Mouse (Mus musculus): ENCODE results near the gene Camkk2. TPM values are rescaled to one million over a fixed set of nuclear protein-coding genes. Genes with fewer than 3 reads are reported as not detected.

The Camkk2 gene
- polyA plus RNA-seq, 2 experiments, result 35.0 to 39.3 TPM

DNA sequence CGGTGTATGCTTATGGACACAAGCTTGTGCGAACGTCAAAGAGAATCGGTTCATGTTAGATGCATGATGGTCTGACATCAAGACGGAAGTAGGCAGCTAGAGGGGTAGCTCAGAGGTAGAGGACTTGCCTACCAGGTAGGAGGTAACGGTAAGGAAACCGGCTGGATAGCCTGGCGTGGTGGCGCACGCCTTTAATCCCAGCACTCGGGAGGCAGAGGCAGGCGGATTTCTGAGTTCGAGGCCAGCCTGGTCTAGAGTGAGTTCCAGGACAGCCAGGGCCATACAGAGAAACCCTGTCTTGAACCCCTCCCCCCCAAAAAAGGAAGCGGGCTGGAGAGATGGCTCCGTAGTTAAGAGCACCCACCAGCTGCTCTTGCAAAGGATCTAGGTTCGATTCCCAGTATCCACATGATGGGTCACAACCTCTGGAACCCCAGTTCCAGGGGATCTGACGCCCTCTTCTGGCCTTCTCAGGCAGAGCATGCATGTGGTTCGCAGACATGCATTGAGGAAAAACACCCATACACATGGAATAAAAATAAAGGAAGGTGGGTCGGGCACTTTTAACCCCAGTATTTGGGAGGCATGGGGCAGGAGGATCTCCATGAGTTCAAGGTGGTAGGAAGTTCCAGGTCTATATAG is 1.7 kb upstream of the Camkk2 start:
- Histone ChIP-seq H3K4me1 (ENCODE audit: control insufficient read depth, insufficient read depth, low read length) (peaks cover 2% of the 10 kb centered on the region; the same call in 1 of the 2 replicates), H3K4me3 (replicated peaks; ENCODE audit: low read length) (no peak overlapping the region), H3K27ac (replicated peaks; ENCODE audit: low read depth, low read length) (no peak overlapping the region), H3K9me3 (ENCODE audit: control insufficient read depth, low read length) (no peaks in the 10 kb centered on the region), H3K9ac (ENCODE audit: low read depth, low read length, severe bottlenecking) (no peak overlapping the region), H3K4me2 (replicated peaks; ENCODE audit: low read depth, low read length, severe bottlenecking) (no peak overlapping the region), H3K36me3 (ENCODE audit: control insufficient read depth, insufficient read depth, low read length) (0 out of 2 replicates have a peak, but pooled peaks cover 3% of the 10 kb centered on the region), H3K27me3 (ENCODE audit: control insufficient read depth, insufficient read depth, low read length) (no peaks in the 10 kb centered on the region)
- DNase-seq (ENCODE audit: low spot score) (no peak), ATAC-seq (ENCODE audit: low FRiP score, low read depth) (no peak)
- 90% methylated on average over 18 of the region's 19 CpGs for WGBS
- no peak for TF ChIP-seq POLR2A (IDR thresholded peaks at IDR 0.05; ENCODE audit: borderline replicate concordance, extremely low read depth, insufficient read depth, insufficient read length)

DNA sequence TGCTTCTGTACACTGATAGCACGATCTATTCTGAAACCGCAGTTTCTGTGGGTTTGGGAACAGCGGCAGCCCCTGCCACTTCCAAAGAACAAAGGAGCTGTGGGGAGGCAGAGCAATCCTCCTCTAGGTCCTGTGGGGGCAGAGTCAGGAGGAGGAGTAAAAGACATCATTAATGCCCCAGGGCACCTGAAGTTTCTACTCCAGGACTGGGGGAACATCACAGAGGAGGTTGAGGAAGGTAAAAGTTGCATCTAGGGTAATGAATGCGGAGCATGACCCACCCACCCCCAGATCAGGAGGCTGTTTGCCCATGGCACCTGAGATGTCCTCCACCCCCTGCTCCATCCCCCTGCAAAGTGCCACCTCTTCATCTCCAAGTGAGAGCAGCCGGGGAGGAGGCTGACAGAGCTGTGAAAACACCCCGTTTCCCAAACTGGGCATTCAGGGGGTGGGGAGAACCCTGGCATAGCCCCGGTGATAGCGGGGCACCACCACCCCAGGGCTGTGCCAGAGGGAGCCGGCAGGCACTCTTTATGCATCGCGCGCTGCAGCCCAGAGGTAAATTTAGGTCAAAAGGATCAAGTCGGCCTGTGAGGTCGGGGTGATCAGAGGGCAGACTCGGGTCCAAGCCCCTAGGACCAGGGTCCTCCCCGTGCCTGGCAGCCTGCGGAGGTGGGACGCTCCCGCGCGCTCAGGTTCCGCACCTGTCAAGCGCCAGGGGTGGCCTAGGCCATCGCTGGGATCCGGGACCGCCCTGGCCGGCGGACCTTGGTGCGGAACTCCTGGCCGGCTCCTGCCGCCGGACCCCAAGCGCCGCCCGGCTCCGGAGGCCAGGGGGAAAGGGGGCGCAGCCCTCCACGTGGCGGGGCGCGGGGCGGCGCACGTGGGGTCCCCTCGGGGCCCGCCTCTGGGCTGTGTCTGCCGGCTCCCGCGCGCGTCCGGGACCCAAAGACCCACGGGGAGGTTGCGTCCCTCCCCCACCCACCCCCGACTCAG is 680 bp downstream of the Camkk2 start:
- H3K27me3 ChIP-seq (ENCODE audit: control insufficient read depth, insufficient read depth, low read length), result no peaks in the 10 kb centered on the region
- H3K4me2 ChIP-seq (replicated peaks; ENCODE audit: low read depth, low read length, severe bottlenecking), result peak overlapping the region; percentile 92
- peak overlapping the region; percentile 87 for H3K9ac ChIP-seq (ENCODE audit: low read depth, low read length, severe bottlenecking)
- H3K4me3 ChIP-seq (replicated peaks; ENCODE audit: low read length), result peak overlapping the region; percentile 75
- no peaks in the 10 kb centered on the region for H3K9me3 ChIP-seq (ENCODE audit: control insufficient read depth, low read length)
- no peaks in the 10 kb centered on the region; the same call in 1 of the 2 replicates for H3K36me3 ChIP-seq (ENCODE audit: control insufficient read depth, insufficient read depth, low read length)
- H3K27ac ChIP-seq (replicated peaks; ENCODE audit: low read depth, low read length), result peak overlapping the region; percentile 82; the same call in 1 of the 2 replicates
- no peak for TF ChIP-seq POLR2A (IDR thresholded peaks at IDR 0.05; ENCODE audit: borderline replicate concordance, extremely low read depth, insufficient read depth, insufficient read length)
- 5% methylated on average over 24 of the region's 55 CpGs for WGBS
- peak; percentile 45 for ATAC-seq (ENCODE audit: low FRiP score, low read depth)
- DNase-seq (ENCODE audit: low spot score), result no peak
- H3K4me1 ChIP-seq (ENCODE audit: control insufficient read depth, insufficient read depth, low read length), result peaks cover 2% of the 10 kb centered on the region; the same call in 1 of the 2 replicates

DNA sequence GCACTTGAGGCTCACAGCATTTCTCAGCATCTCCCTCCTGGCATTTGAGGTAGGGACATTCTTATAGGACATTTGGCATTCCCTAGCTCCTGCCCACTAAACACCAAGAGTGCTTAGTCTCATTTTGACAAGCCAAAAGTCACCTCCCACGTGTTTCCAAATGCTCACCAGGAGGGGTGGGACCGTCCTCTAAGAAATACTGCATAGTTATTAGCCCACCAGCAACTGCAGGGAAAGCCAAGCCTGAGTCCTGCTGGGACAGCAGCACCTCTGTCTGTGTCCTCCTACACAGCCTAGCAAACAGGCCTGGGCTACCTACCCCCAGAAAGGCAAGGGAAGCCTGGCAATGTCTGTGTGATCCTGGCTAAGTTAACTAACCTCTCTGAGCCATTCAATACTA is 1.9 kb downstream of the Camkk2 start:
- no peaks in the 10 kb centered on the region; the same call in 1 of the 2 replicates for H3K36me3 ChIP-seq (ENCODE audit: control insufficient read depth, insufficient read depth, low read length)
- no peak for ATAC-seq (ENCODE audit: low FRiP score, low read depth)

GRCm38 (mm10) chr5:122775646-122776286 is 3.4 kb downstream of the Camkk2 start:
- Histone ChIP-seq H3K4me2 (replicated peaks; ENCODE audit: low read depth, low read length, severe bottlenecking) (no peak overlapping the region), H3K4me3 (replicated peaks; ENCODE audit: low read length) (no peak overlapping the region), H3K9ac (ENCODE audit: low read depth, low read length, severe bottlenecking) (no peak overlapping the region), H3K27me3 (ENCODE audit: control insufficient read depth, insufficient read depth, low read length) (no peaks in the 10 kb centered on the region), H3K9me3 (ENCODE audit: control insufficient read depth, low read length) (no peaks in the 10 kb centered on the region), H3K4me1 (ENCODE audit: control insufficient read depth, insufficient read depth, low read length) (peaks cover 6% of the 10 kb centered on the region), H3K36me3 (ENCODE audit: control insufficient read depth, insufficient read depth, low read length) (no peaks in the 10 kb centered on the region; the same call in 1 of the 2 replicates), H3K27ac (replicated peaks; ENCODE audit: low read depth, low read length) (no peak overlapping the region)
- 71% methylated on average over 14 of the region's 14 CpGs for WGBS
- ATAC-seq (ENCODE audit: low FRiP score, low read depth) (no peak), DNase-seq (ENCODE audit: low spot score) (no peak)
- no peak for TF ChIP-seq POLR2A (IDR thresholded peaks at IDR 0.05; ENCODE audit: borderline replicate concordance, extremely low read depth, insufficient read depth, insufficient read length)

More for the DNA sequence above, 1.9 kb downstream of the Camkk2 start:
- 32% methylated on average over 2 of the region's 2 CpGs for WGBS
- no peak for DNase-seq (ENCODE audit: low spot score)
- Histone ChIP-seq H3K27ac (replicated peaks; ENCODE audit: low read depth, low read length) (no peak overlapping the region), H3K4me2 (replicated peaks; ENCODE audit: low read depth, low read length, severe bottlenecking) (no peak overlapping the region), H3K9ac (ENCODE audit: low read depth, low read length, severe bottlenecking) (no peak overlapping the region), H3K4me1 (ENCODE audit: control insufficient read depth, insufficient read depth, low read length) (peaks cover 2% of the 10 kb centered on the region; the same call in 1 of the 2 replicates), H3K27me3 (ENCODE audit: control insufficient read depth, insufficient read depth, low read length) (no peaks in the 10 kb centered on the region), H3K9me3 (ENCODE audit: control insufficient read depth, low read length) (no peaks in the 10 kb centered on the region), H3K4me3 (replicated peaks; ENCODE audit: low read length) (no peak overlapping the region)
- no peak for TF ChIP-seq POLR2A (IDR thresholded peaks at IDR 0.05; ENCODE audit: borderline replicate concordance, extremely low read depth, insufficient read depth, insufficient read length)
